Mouse (Mus musculus) liver, embryonic 14.5 days (tissue): ENCODE results near the gene Bak1.

Source experiments
- CTCF ChIP-seq: IDR thresholded peaks from 2 replicates; pipeline ENCODE4 v1.5.1; 2016; ENCODE audit warnings: antibody characterized with exemption, low read depth, control low read depth
- EP300 ChIP-seq: IDR thresholded peaks from 2 replicates; pipeline ENCODE4 v1.6.1; 2016; ENCODE audit warnings: antibody characterized with exemption, low read depth

GRCm38 (mm10) chr17:27066065-27066464 is 37.3 kb upstream of the Bak1 start:
- no peak for TF ChIP-seq CTCF
- TF ChIP-seq EP300 = no peak
